Mouse (Mus musculus) urinary bladder, postnatal 36 days (tissue): ENCODE measurements around the gene Zfp853.

Source experiments
- DNase-seq, 2 experiments: peaks; one replicate each; pipeline ENCODE4 v3.0.0; 2022; ENCODE audit warnings: low spot score in 2 of 2, mixed read lengths in 1 of 2

Gene Zfp853

DNA sequence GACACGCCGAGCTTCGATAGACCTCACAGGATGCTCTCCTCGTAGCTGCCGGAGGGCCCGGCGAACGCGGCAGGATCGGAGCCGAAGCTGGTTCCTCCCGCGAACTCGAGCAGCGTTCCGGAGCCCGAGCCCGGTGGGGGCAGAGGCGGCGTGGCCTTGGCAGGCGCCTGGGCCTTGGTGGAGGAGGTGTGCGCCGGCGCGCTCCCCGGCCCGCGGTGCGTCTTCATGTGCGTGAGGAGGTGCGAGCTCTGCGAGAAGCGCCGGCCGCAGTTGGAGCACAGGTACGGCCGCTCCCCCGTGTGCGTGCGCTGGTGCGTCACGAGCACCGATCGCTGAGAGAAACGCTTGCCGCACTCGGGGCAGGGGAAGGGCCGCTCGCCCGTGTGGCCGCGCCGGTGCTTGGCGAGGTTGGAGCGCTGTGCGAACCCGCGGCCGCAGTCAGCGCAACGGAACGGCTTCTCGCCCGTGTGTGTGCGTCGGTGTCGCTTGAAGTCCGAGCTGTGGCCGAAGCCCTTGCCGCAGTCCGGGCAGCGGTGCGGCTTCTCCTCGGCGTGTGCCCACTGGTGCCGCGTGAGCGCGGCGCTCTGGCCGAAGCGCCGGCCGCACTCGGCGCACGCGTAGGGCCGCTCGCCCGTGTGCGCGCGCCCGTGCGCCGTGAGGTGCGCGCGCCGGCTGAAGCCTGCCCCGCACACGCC, 40.1 kb downstream of the Zfp853 start:
- no peak for DNase-seq

DNA sequence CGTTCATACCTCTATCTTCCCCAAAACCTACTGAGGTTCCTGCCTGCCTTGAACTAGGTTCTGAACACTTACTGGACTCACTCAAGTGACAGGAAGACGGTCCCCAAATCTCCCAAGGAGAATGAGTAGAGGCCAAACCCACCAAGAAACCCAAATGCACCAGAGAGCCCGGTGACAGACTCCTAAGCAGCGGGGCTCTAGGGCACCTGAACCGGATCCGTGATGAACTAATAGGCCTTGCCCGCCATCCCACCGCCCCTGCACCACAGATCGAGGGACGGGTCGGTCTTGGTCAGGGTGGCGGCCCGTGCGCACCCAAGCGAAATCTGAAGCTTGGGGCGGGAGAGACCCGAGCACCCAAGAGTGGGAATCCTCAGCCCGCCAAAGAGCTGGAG, 40.6 kb downstream of the Zfp853 start:
- no peak for DNase-seq

DNA sequence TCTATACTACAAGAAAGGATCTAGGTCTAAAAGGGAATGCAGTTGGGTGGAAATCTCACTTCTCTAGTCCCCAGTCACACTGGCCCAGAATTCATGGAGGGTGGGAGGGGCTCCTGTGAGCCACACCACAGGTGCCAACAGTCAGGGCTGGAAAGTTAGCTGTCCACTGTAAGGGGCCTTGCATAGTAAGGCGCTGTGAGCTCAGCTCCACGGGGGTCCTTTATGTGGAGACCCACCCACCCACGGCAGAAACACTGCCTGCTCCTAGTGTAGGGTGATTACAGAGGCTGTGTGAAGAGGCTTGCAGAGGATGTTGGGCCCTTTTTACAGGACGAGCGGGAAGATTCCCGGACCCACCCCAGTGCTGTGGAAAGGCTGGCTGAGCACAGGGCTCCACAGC, 41.4 kb downstream of the Zfp853 start:
- DNase-seq: no peak

DNA sequence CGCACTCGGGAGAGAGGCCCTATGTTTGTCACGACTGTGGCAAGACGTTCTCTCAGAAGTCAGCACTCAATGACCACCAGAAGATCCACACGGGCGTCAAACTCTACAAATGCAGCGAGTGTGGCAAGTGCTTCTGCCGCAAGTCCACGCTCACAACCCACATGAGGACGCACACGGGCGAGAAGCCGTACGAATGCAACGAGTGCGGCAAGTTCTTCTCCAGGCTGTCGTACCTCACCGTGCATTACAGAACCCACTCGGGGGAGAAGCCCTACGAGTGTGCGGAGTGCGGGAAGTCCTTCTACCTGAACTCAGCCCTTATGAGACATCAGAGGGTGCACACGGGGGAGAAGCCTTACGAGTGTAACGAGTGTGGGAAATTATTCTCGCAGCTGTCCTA, 48.5 kb downstream of the Zfp853 start:
- DNase-seq: no peak
